Mouse (Mus musculus) liver, embryonic 14.5 days (tissue): Measurements from ENCODE around the gene Slx1b. TPM values are rescaled to one million over a fixed set of nuclear protein-coding genes. Genes with fewer than 3 reads are reported as not detected.
"Not testable (repeated sequence)": the region's sequence is repeated elsewhere in the genome, so short reads cannot be mapped to it uniquely, and the experiment has no call there.

Experiments used
- ATAC-seq: fragments of 200-750 bp; cut with Nextera tagmentation; 2 replicates; pipeline ENCODE4 v1.8.0; 2017; ENCODE audit warnings: moderate number of reproducible peaks, mild to moderate bottlenecking, moderate library complexity; ENCODE audit not compliant: insufficient read depth
- DNase-seq, 3 experiments: peaks; one replicate each; pipeline ENCODE4 v3.0.0-alpha.2; 2012 to 2013; ENCODE audit warnings: low read depth in 3 of 3, low spot score in 3 of 3
- H3K27ac ChIP-seq: fragments of 300-500 bp; sonication (generic); 2 replicates; pipeline ENCODE4 v1.5.1; 2014; ENCODE audit warnings: moderate library complexity, mild to moderate bottlenecking, control low read depth, inconsistent platforms
- H3K27me3 ChIP-seq: fragments of 300-500 bp; sonication (generic); 2 replicates; pipeline ENCODE4 v1.6.1; 2014; ENCODE audit warnings: mild to moderate bottlenecking, low read length, moderate library complexity; ENCODE audit not compliant: control insufficient read depth, insufficient read depth
- H3K36me3 ChIP-seq: fragments of 300-500 bp; sonication (generic); replicated peaks from 2 replicates; pipeline ENCODE4 v1.6.1; 2014; ENCODE audit warnings: low read depth; ENCODE audit not compliant: control insufficient read depth, insufficient read depth
- H3K4me1 ChIP-seq, 2 experiments: fragments of 200-500 bp in 1 of 2; fragments of 300-500 bp in 1 of 2; sonication (generic) in 1 of 2; replicated peaks; 2 replicates each; pipeline ENCODE4 v1.6.1; 2012 to 2014; ENCODE audit warnings: antibody characterized with exemption in 1 of 2, inconsistent platforms in 1 of 2, low read length in 1 of 2; ENCODE audit not compliant: control insufficient read depth in 2 of 2, insufficient read depth in 2 of 2
- H3K4me2 ChIP-seq: fragments of 300-500 bp; sonication (generic); 2 replicates; pipeline ENCODE4 v1.6.1; 2014; ENCODE audit warnings: low read depth, mild to moderate bottlenecking, control low read depth, moderate library complexity
- H3K4me3 ChIP-seq, 2 experiments: fragments of 200-500 bp in 1 of 2; fragments of 300-500 bp in 1 of 2; sonication (generic) in 1 of 2; 2 replicates each; pipeline ENCODE4 v1.5.1; 2012 to 2014; ENCODE audit warnings: low read depth in 2 of 2, low read length in 2 of 2, mild to moderate bottlenecking in 2 of 2, control low read depth in 1 of 2, inconsistent platforms in 1 of 2, moderate library complexity in 1 of 2; ENCODE audit not compliant: insufficient read depth in 1 of 2
- H3K9ac ChIP-seq: fragments of 300-500 bp; sonication (generic); replicated peaks from 2 replicates; pipeline ENCODE4 v1.6.1; 2014; ENCODE audit warnings: mild to moderate bottlenecking, control low read depth, moderate library complexity
- H3K9me3 ChIP-seq: fragments of 300-500 bp; sonication (generic); 2 replicates; pipeline ENCODE4 v1.6.1; 2016; ENCODE audit warnings: low read length, mixed read lengths; ENCODE audit not compliant: control insufficient read depth
- CTCF ChIP-seq: IDR thresholded peaks from 2 replicates; pipeline ENCODE4 v1.5.1; 2016; ENCODE audit warnings: antibody characterized with exemption, low read depth, control low read depth
- EP300 ChIP-seq: IDR thresholded peaks from 2 replicates; pipeline ENCODE4 v1.6.1; 2016; ENCODE audit warnings: antibody characterized with exemption, low read depth
- WGBS: fragments of 180-500 bp; shearing (Covaris S2); extraction: QIAGEN DNeasy Blood & Tissue Kit; methylation state at CpG from one replicate; pipeline ENCODE4 v1.1.7; 2014; ENCODE audit not compliant: insufficient replicate concordance; 5-methylcytosine and 5-hydroxymethylcytosine counted together
- polyA plus RNA-seq, 2 experiments: library from polyadenylated mRNA; depleted of rRNA in 1 of 2; stranded (reverse) in 1 of 2; unstranded in 1 of 2; fragments of >200 nt; fragmentation: Nextera tagmentation in 1 of 2; extraction: Ambion mirVana in 1 of 2; gene quantifications; 2 replicates each; pipeline versions ENCODE4 v1.2.1 to v1.2.3; 2012 to 2014

Slx1b gene
- polyA plus RNA-seq, 2 experiments: 1.8 to 5.7 TPM

DNA sequence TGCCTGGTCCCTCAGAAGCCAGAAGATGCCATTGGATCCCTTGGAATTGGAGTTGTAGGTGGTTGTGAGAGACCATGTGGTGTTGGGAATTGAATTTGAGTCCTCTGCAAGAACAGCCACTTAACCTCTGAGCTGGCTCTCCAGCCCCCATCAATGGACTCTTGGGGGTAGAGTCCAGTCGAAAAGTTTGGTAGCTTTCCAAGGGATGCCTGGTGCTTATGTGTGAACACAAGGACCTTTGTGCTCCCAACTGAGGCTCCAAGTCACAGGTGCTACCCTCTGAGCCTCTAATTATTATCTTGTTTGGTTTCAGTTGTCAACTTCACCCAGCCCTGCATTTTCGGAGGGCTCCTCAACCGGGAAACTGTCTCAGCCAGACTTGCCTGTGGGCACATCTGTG lies 4.8 kb downstream of the Slx1b start:
- DNase-seq (no peak), ATAC-seq (no peak)

DNA sequence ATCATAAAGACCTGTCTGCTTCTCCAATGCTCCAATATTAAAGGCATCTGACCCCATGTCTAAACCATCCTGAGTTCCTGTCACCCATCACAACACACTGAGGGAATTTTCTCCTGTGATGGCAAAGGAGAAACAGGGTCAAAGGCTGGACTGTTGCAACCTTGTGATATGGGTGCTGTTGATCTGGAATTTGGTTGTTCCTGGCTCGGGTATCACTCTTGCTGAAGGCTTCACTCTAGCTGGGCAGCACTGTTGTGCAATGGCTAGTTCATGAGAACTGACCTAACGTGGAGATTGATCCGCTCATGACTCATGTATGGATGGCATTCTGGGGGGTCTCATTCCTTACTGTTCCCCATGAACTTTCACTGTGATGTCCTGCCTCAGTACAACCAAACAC lies 6.6 kb downstream of the Slx1b start:
- H3K27ac ChIP-seq: no peak overlapping the region
- no peak for DNase-seq
- no peaks in the 10 kb centered on the region for H3K36me3 ChIP-seq
- no peaks in the 10 kb centered on the region for H3K9me3 ChIP-seq
- no peak overlapping the region for H3K4me2 ChIP-seq
- TF ChIP-seq CTCF (no peak), EP300 (no peak)
- ATAC-seq: no peak
- H3K9ac ChIP-seq: no peak overlapping the region
- WGBS: 62% methylated on average over 3 of the region's 3 CpGs
- no peak overlapping the region for H3K4me3 ChIP-seq
- no peaks in the 10 kb centered on the region for H3K27me3 ChIP-seq
- H3K4me1 ChIP-seq: no peaks in the 10 kb centered on the region; a peak in 1 of 4 replicates

More for the DNA sequence above, 4.8 kb downstream of the Slx1b start:
- TF ChIP-seq EP300: no peak
- no peak for TF ChIP-seq CTCF
- no peaks in the 10 kb centered on the region for H3K27me3 ChIP-seq
- H3K27ac ChIP-seq: no peak overlapping the region
- no peak overlapping the region for H3K9ac ChIP-seq
- H3K9me3 ChIP-seq: no peaks in the 10 kb centered on the region
- no peak overlapping the region for H3K4me2 ChIP-seq
- WGBS: 67% methylated on average over 3 of the region's 3 CpGs
- no peak overlapping the region for H3K4me3 ChIP-seq
- H3K36me3 ChIP-seq: no peaks in the 10 kb centered on the region
- peaks cover 4 to 5% of the 10 kb centered on the region in 2 experiments; a peak in 3 of 4 replicates for H3K4me1 ChIP-seq

DNA sequence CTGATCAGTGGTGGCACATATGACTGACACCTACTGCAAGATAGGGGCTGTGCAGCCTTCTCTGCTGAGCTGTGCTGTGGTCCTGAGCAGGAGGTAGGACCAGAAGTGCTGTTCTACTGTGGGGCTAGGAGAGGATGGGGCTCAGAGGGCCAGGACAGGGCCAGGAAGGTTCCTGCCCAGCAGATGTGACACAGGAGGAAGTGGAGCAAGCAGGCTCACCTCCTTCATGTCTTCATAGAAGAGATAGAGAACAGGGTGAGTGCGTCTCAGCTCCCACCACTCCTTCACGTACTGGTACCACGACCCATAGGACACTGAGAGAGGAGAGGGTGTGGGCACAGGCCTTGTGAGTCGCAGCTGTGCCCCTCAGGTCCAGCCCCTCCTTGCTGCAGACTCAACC lies 7.4 kb downstream of the Slx1b start:
- H3K27ac ChIP-seq, H3K9ac ChIP-seq, H3K4me2 ChIP-seq, DNase-seq, H3K4me3 ChIP-seq, H3K36me3 ChIP-seq, ATAC-seq, H3K9me3 ChIP-seq, H3K27me3 ChIP-seq, H3K4me1 ChIP-seq: not testable (repeated sequence)
- 58% methylated on average over 4 of the region's 4 CpGs for WGBS

DNA sequence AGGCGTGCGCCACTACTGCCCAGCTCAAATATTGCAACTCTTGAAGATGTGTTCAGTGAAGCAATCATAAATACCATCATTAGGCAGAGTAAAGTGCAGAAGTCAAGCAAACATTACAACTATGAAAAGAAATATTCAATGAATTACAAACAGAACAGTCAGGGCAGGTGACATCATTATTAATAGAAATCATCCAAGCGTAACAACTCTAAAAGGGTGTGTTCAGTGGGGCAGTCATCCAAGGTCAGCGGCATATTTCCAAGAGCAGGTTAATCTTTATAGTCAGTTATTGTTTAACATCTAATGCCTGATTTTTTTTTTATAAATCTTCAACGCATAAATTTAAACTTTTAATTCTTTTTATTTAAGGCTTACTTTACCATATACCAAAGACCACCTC lies 14.4 kb downstream of the Slx1b start:
- Histone ChIP-seq H3K9ac (no peak overlapping the region), H3K27ac (no peak overlapping the region), H3K4me2 (no peak overlapping the region), H3K4me1 (peaks cover 0 to 2% of the 10 kb centered on the region in 2 experiments; a peak in 1 of 4 replicates), H3K36me3 (no peaks in the 10 kb centered on the region), H3K27me3 (no peaks in the 10 kb centered on the region), H3K4me3 (no peak overlapping the region), H3K9me3 (no peaks in the 10 kb centered on the region)
- 83% methylated on average over 5 of the region's 5 CpGs for WGBS
- TF ChIP-seq CTCF (no peak), EP300 (no peak)
- ATAC-seq (no peak), DNase-seq (no peak)

DNA sequence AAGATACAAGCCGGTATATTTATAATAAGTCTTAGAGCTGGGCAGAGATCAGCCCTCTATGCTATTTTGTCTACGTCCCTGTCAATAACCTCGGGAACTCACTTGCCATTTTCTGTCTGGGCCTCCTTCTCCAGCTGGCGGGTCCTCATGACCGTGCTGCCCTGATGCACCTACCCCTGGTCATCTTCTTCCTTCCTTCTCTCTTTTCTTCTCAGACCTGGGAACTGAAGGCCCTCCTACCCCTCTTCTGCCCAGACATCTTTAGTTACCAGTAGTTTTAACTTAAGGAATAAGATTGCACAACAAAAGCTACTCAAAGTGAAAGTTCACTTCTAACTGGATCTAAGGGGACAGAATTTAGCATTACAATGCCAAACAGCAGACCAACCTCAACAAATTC lies 15.9 kb downstream of the Slx1b start:
- H3K27ac ChIP-seq: no peak overlapping the region
- ATAC-seq (no peak), DNase-seq (no peak)
- WGBS: 69% methylated on average over 5 of the region's 5 CpGs
- H3K27me3 ChIP-seq: no peaks in the 10 kb centered on the region
- no peaks in the 10 kb centered on the region; the same call in 1 of the 2 replicates for H3K36me3 ChIP-seq
- TF ChIP-seq EP300 (no peak), CTCF (no peak)
- no peak overlapping the region for H3K4me3 ChIP-seq
- H3K9me3 ChIP-seq: no peaks in the 10 kb centered on the region
- H3K4me2 ChIP-seq: no peak overlapping the region
- H3K4me1 ChIP-seq: peaks cover 0 to 2% of the 10 kb centered on the region in 2 experiments; a peak in 1 of 4 replicates
- H3K9ac ChIP-seq: no peak overlapping the region
